Mouse (Mus musculus) ES-E14 (cell line): ENCODE data around the gene Mrm1. TPM values are rescaled to one million over a fixed set of nuclear protein-coding genes. Genes with fewer than 3 reads are reported as not detected.
A peak's percentile ranks its signal among the peaks of the same experiment; 100 is the strongest.

Source experiments
- DNase-seq: peaks from one replicate; pipeline ENCODE4 v3.0.0-alpha.2; 2013; ENCODE audit warnings: low read depth, low spot score
- H3K27ac ChIP-seq: 2 replicates; pipeline ENCODE4 v1.5.1; 2012; ENCODE audit warnings: low read depth, mild to moderate bottlenecking, low read length, moderate library complexity, mixed read lengths; ENCODE audit not compliant: poor library complexity, insufficient read depth, severe bottlenecking
- H3K36me3 ChIP-seq: 2 replicates; pipeline ENCODE4 v1.6.1; 2012; ENCODE audit warnings: mild to moderate bottlenecking, low read length, moderate library complexity, mixed read lengths; ENCODE audit not compliant: control insufficient read depth, poor library complexity, insufficient read depth, severe bottlenecking
- H3K4me1 ChIP-seq, 2 experiments: fragments of 150-350 bp in 1 of 2; sonication (generic) in 1 of 2; 2 replicates each; pipeline ENCODE4 v1.6.1; 2012; ENCODE audit warnings: low read length in 2 of 2, mild to moderate bottlenecking in 1 of 2, mixed read lengths in 1 of 2; ENCODE audit not compliant: control insufficient read depth in 2 of 2, insufficient read depth in 2 of 2, poor library complexity in 1 of 2
- H3K4me3 ChIP-seq, 2 experiments: fragments of 150-350 bp in 1 of 2; sonication (generic) in 1 of 2; 2 replicates each; pipeline ENCODE4 v1.5.1; 2012; ENCODE audit warnings: low read length in 2 of 2, low read depth in 1 of 2, mild to moderate bottlenecking in 1 of 2, mixed read lengths in 1 of 2; ENCODE audit not compliant: insufficient read depth in 1 of 2, poor library complexity in 1 of 2, severe bottlenecking in 1 of 2
- H3K9ac ChIP-seq: 2 replicates; pipeline ENCODE4 v1.6.1; 2012; ENCODE audit warnings: low read depth, mild to moderate bottlenecking, low read length, mixed read lengths; ENCODE audit not compliant: poor library complexity, insufficient read depth, severe bottlenecking
- H3K9me3 ChIP-seq: fragments of 150-350 bp; sonication (generic); 2 replicates; pipeline ENCODE4 v1.6.1; 2012; ENCODE audit warnings: low read depth, mild to moderate bottlenecking, low read length; ENCODE audit not compliant: control insufficient read depth, insufficient read depth
- CHD2 ChIP-seq: IDR thresholded peaks from 2 replicates; pipeline ENCODE4 v1.6.1; 2014; ENCODE audit warnings: mild to moderate bottlenecking, low read depth, low read length, inconsistent platforms
- HCFC1 ChIP-seq: IDR thresholded peaks from 2 replicates; pipeline ENCODE4 v1.6.1; 2012; ENCODE audit warnings: low read length, inconsistent platforms, borderline replicate concordance; ENCODE audit not compliant: insufficient read depth
- MAFK ChIP-seq: IDR thresholded peaks from 2 replicates; pipeline ENCODE4 v1.6.1; 2014; ENCODE audit warnings: mild to moderate bottlenecking, low read depth, low read length, inconsistent platforms; ENCODE audit not compliant: insufficient read depth
- ZC3H11A ChIP-seq: IDR thresholded peaks from 2 replicates; pipeline ENCODE4 v1.6.1; 2012; ENCODE audit warnings: low read depth, mild to moderate bottlenecking, inconsistent platforms, low read length, borderline replicate concordance
- ZNF384 ChIP-seq: IDR thresholded peaks from 2 replicates; pipeline ENCODE4 v1.6.1; 2012; ENCODE audit warnings: low read depth, low read length, inconsistent platforms
- in situ Hi-C, 2 experiments: fragments of 600-800 bp; cut with MboI; formaldehyde crosslinking; loops; one replicate each; pipeline ENCODE4 v1.15.1; 2025; ENCODE audit warnings: low sequenced_read_pairs in 2 of 2, inconsistent platforms in 1 of 2; ENCODE audit not compliant: unreplicated experiment in 2 of 2
- total RNA-seq: library from RNA; depleted of rRNA; stranded (reverse); fragments of 300-350 nt; gene quantifications from 2 replicates; pipeline ENCODE4 v1.2.3, GENCODE M21; 2012

Mrm1 gene
- total RNA-seq, 1 experiment: 9.4 TPM

DNA sequence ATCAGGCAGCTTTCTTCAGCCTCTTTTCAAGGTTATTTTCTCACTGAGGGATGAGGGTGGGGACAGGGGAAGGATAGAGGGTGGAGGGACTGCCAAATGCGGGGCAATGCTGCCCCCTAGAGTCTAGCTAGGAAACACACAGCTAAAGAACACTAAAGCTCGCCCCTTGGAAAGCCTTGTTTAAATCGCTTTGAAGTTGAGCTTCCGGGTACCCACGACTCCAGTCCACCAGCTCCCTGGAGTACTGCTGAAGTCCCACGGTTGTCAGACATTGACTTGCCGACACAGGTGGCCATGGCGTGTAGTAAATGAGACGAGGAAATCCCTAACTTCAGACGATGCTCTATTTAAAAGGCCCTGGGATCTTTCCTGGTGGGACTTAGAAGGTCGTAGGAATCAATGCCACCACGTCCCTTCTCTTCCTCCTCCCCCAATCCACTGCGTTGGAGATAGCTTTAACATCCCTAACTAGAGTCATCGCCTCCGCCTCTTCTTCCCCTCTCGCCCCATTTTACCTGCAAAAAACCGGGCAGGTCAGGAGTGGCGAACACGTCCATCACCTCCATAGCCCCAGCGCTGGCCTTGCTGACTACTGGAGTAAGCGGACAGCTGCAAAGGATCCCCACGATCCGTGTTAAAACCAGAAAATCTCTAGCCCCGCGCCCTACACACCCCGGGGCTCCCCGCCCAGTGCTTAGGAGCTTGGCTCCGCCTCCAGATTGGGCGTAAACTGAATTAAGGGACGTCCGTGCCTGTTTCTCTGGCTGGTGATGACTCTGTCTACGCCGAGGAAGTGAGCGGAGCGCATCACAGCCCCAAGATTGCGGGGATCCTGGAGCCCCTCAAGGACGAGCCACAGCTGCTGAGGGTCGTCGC is 992 bp downstream of the Mrm1 start:
- peak; percentile 80 for DNase-seq
- H3K36me3 ChIP-seq: peaks cover 9% of the 10 kb centered on the region
- H3K9ac ChIP-seq: peak overlapping the region; percentile 87
- in situ Hi-C loops: no loop called here
- H3K9me3 ChIP-seq: no peaks in the 10 kb centered on the region
- H3K4me3 ChIP-seq: peak overlapping the region; percentile 91 to 92
- H3K27ac ChIP-seq: peak overlapping the region; percentile 42
- peaks cover 2 to 4% of the 10 kb centered on the region in 2 experiments; a peak in 2 of 4 replicates for H3K4me1 ChIP-seq
- no peak for TF ChIP-seq CHD2
- no peak for TF ChIP-seq MAFK
- no peak; the same call in 1 of the 2 replicates for TF ChIP-seq ZC3H11A
- TF ChIP-seq HCFC1: no peak
- no peak for TF ChIP-seq ZNF384

DNA sequence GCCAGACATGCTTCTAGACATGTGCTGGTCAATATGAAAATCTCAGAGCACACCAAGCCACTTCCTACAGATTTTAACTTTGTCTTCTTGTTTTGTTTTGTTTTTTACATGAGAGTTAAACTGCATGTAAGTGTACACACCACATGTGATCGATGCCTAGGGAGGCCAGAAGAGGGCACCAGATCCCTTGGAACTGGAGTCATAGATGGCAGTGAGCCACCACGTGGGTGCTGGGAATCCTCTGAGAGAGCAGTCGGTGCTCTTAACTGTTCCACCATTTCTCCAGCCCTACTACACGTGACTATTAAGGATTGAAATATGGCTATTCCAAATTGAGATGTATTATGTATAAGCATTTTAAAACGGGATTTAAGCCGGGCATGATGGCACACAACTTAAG is 2.0 kb downstream of the Mrm1 start:
- no peak overlapping the region for H3K4me3 ChIP-seq
- TF ChIP-seq ZC3H11A (no peak), ZNF384 (no peak)
- in situ Hi-C loops: no loop called here
- H3K9me3 ChIP-seq: no peaks in the 10 kb centered on the region; the same call in 1 of the 2 replicates
- no peak overlapping the region; the same call in 1 of the 2 replicates for H3K9ac ChIP-seq
- H3K36me3 ChIP-seq: peaks cover 16% of the 10 kb centered on the region
- peaks cover 2% of the 10 kb centered on the region in 2 experiments; a peak in 2 of 4 replicates for H3K4me1 ChIP-seq
- H3K27ac ChIP-seq: no peak overlapping the region
- no peak for DNase-seq

DNA sequence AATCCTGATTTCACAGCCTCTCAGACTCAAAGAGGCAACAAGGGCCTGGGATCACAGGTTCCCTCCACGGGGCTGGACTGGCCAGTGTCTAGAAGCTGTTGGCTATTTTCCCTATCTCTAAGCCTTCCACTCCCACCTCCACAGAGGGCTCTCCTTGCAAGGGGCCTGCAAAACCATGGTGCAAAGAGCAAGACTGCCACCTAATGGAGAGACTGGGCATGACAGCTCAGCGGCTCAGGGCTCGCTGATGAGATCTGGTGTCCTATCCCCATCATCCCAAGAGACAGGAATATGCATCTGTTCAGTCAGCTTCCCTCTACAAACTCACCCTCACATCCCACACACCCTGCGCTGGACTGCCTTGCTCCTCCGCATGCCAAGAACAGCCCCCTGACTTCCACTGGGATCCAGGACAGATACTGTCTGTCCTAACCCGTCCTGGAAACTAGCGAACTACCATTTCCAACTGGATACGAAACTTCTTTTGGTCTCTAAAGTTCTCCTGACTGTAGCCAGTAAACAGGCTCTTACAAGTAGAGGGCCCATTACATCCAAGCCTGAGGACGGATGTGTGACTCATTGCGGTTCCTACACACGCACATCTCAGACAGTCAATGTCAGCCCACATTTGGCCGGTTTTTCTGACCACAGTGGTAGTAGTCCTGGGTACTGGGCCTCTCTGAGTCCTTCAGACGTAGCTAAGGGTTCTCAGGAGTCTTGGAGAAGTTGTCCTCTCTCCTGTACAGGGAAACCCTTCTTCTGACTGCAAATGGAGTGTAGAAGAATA is 5.4 kb downstream of the Mrm1 start:
- H3K4me1 ChIP-seq: no peaks in the 10 kb centered on the region
- no peak overlapping the region for H3K9ac ChIP-seq
- peaks cover 15% of the 10 kb centered on the region for H3K36me3 ChIP-seq
- no peak; the same call in 1 of the 2 replicates for TF ChIP-seq ZC3H11A
- TF ChIP-seq ZNF384: no peak
- no peak for TF ChIP-seq MAFK
- no peak for TF ChIP-seq CHD2
- no peak for TF ChIP-seq HCFC1
- no peak overlapping the region for H3K27ac ChIP-seq
- no peaks in the 10 kb centered on the region; the same call in 1 of the 2 replicates for H3K9me3 ChIP-seq
- in situ Hi-C loops: no loop called here
- DNase-seq: peak; percentile 66
- H3K4me3 ChIP-seq: no peak overlapping the region

DNA sequence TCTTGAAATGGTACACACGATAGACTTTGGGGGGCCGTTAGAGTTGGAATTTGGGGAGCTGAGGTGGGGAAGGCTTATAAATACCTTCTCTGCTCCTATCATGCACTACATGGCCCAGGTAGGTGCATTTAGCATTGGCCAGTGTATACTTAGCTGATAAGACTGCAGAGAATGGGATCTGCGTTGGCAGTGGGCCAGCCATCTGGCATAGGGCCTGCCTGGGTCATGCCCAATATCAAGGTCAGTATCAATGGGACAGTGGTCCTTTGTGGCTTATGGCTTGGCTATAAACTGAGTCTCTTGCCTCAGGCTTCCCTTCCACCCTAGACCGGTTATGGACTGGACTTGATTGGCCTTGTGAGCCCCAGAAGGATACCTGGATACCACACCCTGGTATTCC is 14.9 kb downstream of the Mrm1 start:
- in situ Hi-C loops: no loop called here
- Histone ChIP-seq H3K27ac (no peak overlapping the region), H3K36me3 (no peaks in the 10 kb centered on the region), H3K9me3 (no peaks in the 10 kb centered on the region), H3K4me1 (no peaks in the 10 kb centered on the region), H3K4me3 (no peak overlapping the region), H3K9ac (no peak overlapping the region)
- TF ChIP-seq ZC3H11A (no peak), HCFC1 (no peak), MAFK (no peak), ZNF384 (no peak), CHD2 (no peak)
- no peak for DNase-seq
